Mouse (Mus musculus): ENCODE data around the gene Nmnat1. TPM values are rescaled to one million over a fixed set of nuclear protein-coding genes. Genes with fewer than 3 reads are reported as not detected.

The Nmnat1 gene
- polyA plus RNA-seq, 1 experiment from 2014 or later = 6.4 TPM

- Histone ChIP-seq H3K9me3 (ENCODE audit: low read length) (no peaks in the 10 kb centered on the region), H3K36me3 (replicated peaks; ENCODE audit: insufficient read depth, low read length) (peaks cover 22% of the 10 kb centered on the region), H3K27me3 (ENCODE audit: insufficient read depth, low read length) (no peaks in the 10 kb centered on the region), H3K4me2 (ENCODE audit: low read depth, low read length) (no peak overlapping the region), H3K9ac (replicated peaks) (no peak overlapping the region), H3K4me1 (ENCODE audit: insufficient read depth) (no peaks in the 10 kb centered on the region), H3K4me3 (ENCODE audit: low read depth, low read length) (no peak overlapping the region), H3K27ac (ENCODE audit: low read depth) (no peak overlapping the region)
- DNase-seq (no peak), ATAC-seq (no peak)
- TF ChIP-seq CTCF (IDR thresholded peaks at IDR 0.05; ENCODE audit: low read depth) = no peak
- TF ChIP-seq EP300 (IDR thresholded peaks at IDR 0.05; ENCODE audit: low read depth) = no peak
- 67% methylated on average over 8 of the region's 8 CpGs for WGBS (ENCODE audit: insufficient replicate concordance)
Observed at GRCm38 (mm10) chr4:149498901-149499300, 13.9 kb upstream of the Nmnat1 start.

GRCm38 (mm10) chr4:149496612-149497011 lies 11.6 kb upstream of the Nmnat1 start:
- Histone ChIP-seq H3K36me3 (replicated peaks; ENCODE audit: insufficient read depth, low read length) (peaks cover 27% of the 10 kb centered on the region), H3K9me3 (ENCODE audit: low read length) (no peaks in the 10 kb centered on the region)

GRCm38 (mm10) chr4:149491151-149491550 lies 6.1 kb upstream of the Nmnat1 start:
- Histone ChIP-seq H3K36me3 (replicated peaks; ENCODE audit: insufficient read depth, low read length) (peaks cover 44% of the 10 kb centered on the region), H3K9ac (replicated peaks) (no peak overlapping the region), H3K27me3 (ENCODE audit: insufficient read depth, low read length) (no peaks in the 10 kb centered on the region), H3K4me3 (ENCODE audit: low read depth, low read length) (no peak overlapping the region), H3K4me1 (ENCODE audit: insufficient read depth) (0 out of 2 replicates have a peak, but pooled peaks cover under 1% of the 10 kb centered on the region), H3K9me3 (ENCODE audit: low read length) (no peaks in the 10 kb centered on the region), H3K27ac (ENCODE audit: low read depth) (no peak overlapping the region), H3K4me2 (ENCODE audit: low read depth, low read length) (no peak overlapping the region)
- TF ChIP-seq EP300 (IDR thresholded peaks at IDR 0.05; ENCODE audit: low read depth) (no peak), CTCF (IDR thresholded peaks at IDR 0.05; ENCODE audit: low read depth) (peak; percentile 51)
- no peak for DNase-seq
- 94% methylated on average over 3 of the region's 3 CpGs for WGBS (ENCODE audit: insufficient replicate concordance)
- ATAC-seq = no peak

More at GRCm38 (mm10) chr4:149496612-149497011, 11.6 kb upstream of the Nmnat1 start:
- Histone ChIP-seq H3K4me2 (ENCODE audit: low read depth, low read length) (no peak overlapping the region), H3K27me3 (ENCODE audit: insufficient read depth, low read length) (no peaks in the 10 kb centered on the region), H3K27ac (ENCODE audit: low read depth) (no peak overlapping the region), H3K4me3 (ENCODE audit: low read depth, low read length) (no peak overlapping the region), H3K9ac (replicated peaks) (no peak overlapping the region), H3K4me1 (ENCODE audit: insufficient read depth) (no peaks in the 10 kb centered on the region)
- TF ChIP-seq CTCF (IDR thresholded peaks at IDR 0.05; ENCODE audit: low read depth) = no peak
- no peak for TF ChIP-seq EP300 (IDR thresholded peaks at IDR 0.05; ENCODE audit: low read depth)
- WGBS (ENCODE audit: insufficient replicate concordance) = 70% methylated on average over 2 of the region's 2 CpGs
- ATAC-seq = no peak
- DNase-seq = no peak

GRCm38 (mm10) chr4:149489415-149490240 lies 4.6 kb upstream of the Nmnat1 start:
- 87% methylated on average over 14 of the region's 14 CpGs for WGBS (ENCODE audit: insufficient replicate concordance)
- no peak overlapping the region for H3K4me2 ChIP-seq (ENCODE audit: low read depth, low read length)
- H3K9ac ChIP-seq (replicated peaks) = no peak overlapping the region
- peaks cover 40% of the 10 kb centered on the region for H3K36me3 ChIP-seq (replicated peaks; ENCODE audit: insufficient read depth, low read length)
- DNase-seq = no peak
- peaks cover 5% of the 10 kb centered on the region for H3K4me1 ChIP-seq (ENCODE audit: insufficient read depth)
- no peak overlapping the region for H3K4me3 ChIP-seq (ENCODE audit: low read depth, low read length)
- H3K27ac ChIP-seq (ENCODE audit: low read depth) = no peak overlapping the region
- H3K9me3 ChIP-seq (ENCODE audit: low read length) = no peaks in the 10 kb centered on the region
- H3K27me3 ChIP-seq (ENCODE audit: insufficient read depth, low read length) = no peaks in the 10 kb centered on the region
- no peak for TF ChIP-seq CTCF (IDR thresholded peaks at IDR 0.05; ENCODE audit: low read depth)
- TF ChIP-seq EP300 (IDR thresholded peaks at IDR 0.05; ENCODE audit: low read depth) = no peak
- no peak for ATAC-seq

GRCm38 (mm10) chr4:149487729-149488128 lies 2.7 kb upstream of the Nmnat1 start:
- H3K36me3 ChIP-seq (replicated peaks; ENCODE audit: insufficient read depth, low read length) = peaks cover 32% of the 10 kb centered on the region
- no peak overlapping the region for H3K4me3 ChIP-seq (ENCODE audit: low read depth, low read length)
- H3K4me1 ChIP-seq (ENCODE audit: insufficient read depth) = peaks cover 12% of the 10 kb centered on the region
- H3K27ac ChIP-seq (ENCODE audit: low read depth) = no peak overlapping the region
- TF ChIP-seq CTCF (IDR thresholded peaks at IDR 0.05; ENCODE audit: low read depth) (no peak), EP300 (IDR thresholded peaks at IDR 0.05; ENCODE audit: low read depth) (no peak)
- 89% methylated on average over 12 of the region's 12 CpGs for WGBS (ENCODE audit: insufficient replicate concordance)
- no peak overlapping the region for H3K9ac ChIP-seq (replicated peaks)
- H3K4me2 ChIP-seq (ENCODE audit: low read depth, low read length) = no peak overlapping the region
- H3K27me3 ChIP-seq (ENCODE audit: insufficient read depth, low read length) = no peaks in the 10 kb centered on the region
- DNase-seq (no peak), ATAC-seq (no peak)
- no peaks in the 10 kb centered on the region for H3K9me3 ChIP-seq (ENCODE audit: low read length)

- Histone ChIP-seq H3K27ac (ENCODE audit: low read depth) (peak overlapping the region; percentile 89), H3K9ac (replicated peaks) (peak overlapping the region; percentile 77), H3K27me3 (ENCODE audit: insufficient read depth, low read length) (no peaks in the 10 kb centered on the region), H3K4me2 (ENCODE audit: low read depth, low read length) (peak overlapping the region; percentile 88), H3K4me1 (ENCODE audit: insufficient read depth) (peaks cover 12% of the 10 kb centered on the region), H3K9me3 (ENCODE audit: low read length) (no peaks in the 10 kb centered on the region), H3K36me3 (replicated peaks; ENCODE audit: insufficient read depth, low read length) (peaks cover 24% of the 10 kb centered on the region), H3K4me3 (ENCODE audit: low read depth, low read length) (peak overlapping the region; percentile 65)
- ATAC-seq (no peak), DNase-seq (peak; percentile 26)
- TF ChIP-seq CTCF (IDR thresholded peaks at IDR 0.05; ENCODE audit: low read depth) (peak; percentile 46), EP300 (IDR thresholded peaks at IDR 0.05; ENCODE audit: low read depth) (no peak)
- WGBS (ENCODE audit: insufficient replicate concordance) = 2% methylated on average over 10 of the region's 10 CpGs
Observed at GRCm38 (mm10) chr4:149485825-149486206, 814 bp upstream of the Nmnat1 start.

Measured in liver, postnatal 0 days (tissue).